Mouse (Mus musculus): Measurements from ENCODE around the gene Psg22. TPM values are rescaled to one million over a fixed set of nuclear protein-coding genes. Genes with fewer than 3 reads are reported as not detected.
"Not testable (repeated sequence)": the region's sequence is repeated elsewhere in the genome, so short reads cannot be mapped to it uniquely, and the experiment has no call there.

Gene Psg22
- total and polyA plus RNA-seq, 2 experiments: 0.04 TPM; not detected in 1

- TF ChIP-seq POLR2A (IDR thresholded peaks at IDR 0.05; ENCODE audit: extremely low read depth, insufficient read depth, low read length): no peak
- no peak for TF ChIP-seq CTCF (IDR thresholded peaks at IDR 0.05; ENCODE audit: low read depth, low read length)
- 67% methylated on average over 4 of the region's 4 CpGs for WGBS
Measured at GRCm38 (mm10) chr7:18715546-18715945, 2.3 kb upstream of the Psg22 start.

GRCm38 (mm10) chr7:18724001-18724400 lies 6.1 kb downstream of the Psg22 start:
- no peak for DNase-seq (ENCODE audit: extremely low read depth, low read depth, low spot score)
- Histone ChIP-seq H3K27ac (replicated peaks; ENCODE audit: insufficient read depth, low read depth, low read length) (no peak overlapping the region), H3K9ac (ENCODE audit: low read depth, low read length) (no peak overlapping the region), H3K4me1 (ENCODE audit: control insufficient read depth, insufficient read depth, low read length) (no peaks in the 10 kb centered on the region), H3K4me3 (ENCODE audit: insufficient read depth, low read depth, low read length) (no peak overlapping the region), H3K36me3 (ENCODE audit: control insufficient read depth, insufficient read depth, low read length) (no peaks in the 10 kb centered on the region), H3K27me3 (ENCODE audit: control insufficient read depth, insufficient read depth, low read length) (no peaks in the 10 kb centered on the region), H3K79me2 (ENCODE audit: control insufficient read depth, insufficient read depth, low read length) (no peaks in the 10 kb centered on the region)
- WGBS: 78% methylated on average over 6 of the region's 6 CpGs
- TF ChIP-seq CTCF (IDR thresholded peaks at IDR 0.05; ENCODE audit: low read depth, low read length) (no peak), POLR2A (IDR thresholded peaks at IDR 0.05; ENCODE audit: extremely low read depth, insufficient read depth, low read length) (no peak)

More at GRCm38 (mm10) chr7:18715546-18715945, 2.3 kb upstream of the Psg22 start:
- no peaks in the 10 kb centered on the region for H3K79me2 ChIP-seq (ENCODE audit: control insufficient read depth, insufficient read depth, low read length)
- H3K4me1 ChIP-seq (ENCODE audit: control insufficient read depth, insufficient read depth, low read length): no peaks in the 10 kb centered on the region
- no peak for DNase-seq (ENCODE audit: extremely low read depth, low read depth, low spot score)
- no peak overlapping the region for H3K4me3 ChIP-seq (ENCODE audit: insufficient read depth, low read depth, low read length)
- no peaks in the 10 kb centered on the region for H3K27me3 ChIP-seq (ENCODE audit: control insufficient read depth, insufficient read depth, low read length)
- H3K27ac ChIP-seq (replicated peaks; ENCODE audit: insufficient read depth, low read depth, low read length): no peak overlapping the region; the same call in 1 of the 2 replicates
- no peaks in the 10 kb centered on the region for H3K36me3 ChIP-seq (ENCODE audit: control insufficient read depth, insufficient read depth, low read length)
- no peak overlapping the region for H3K9ac ChIP-seq (ENCODE audit: low read depth, low read length)

- H3K27ac ChIP-seq (replicated peaks; ENCODE audit: insufficient read depth, low read depth, low read length); H3K27me3 ChIP-seq (ENCODE audit: control insufficient read depth, insufficient read depth, low read length); H3K9ac ChIP-seq (ENCODE audit: low read depth, low read length); H3K79me2 ChIP-seq (ENCODE audit: control insufficient read depth, insufficient read depth, low read length); DNase-seq (ENCODE audit: extremely low read depth, low read depth, low spot score); H3K4me1 ChIP-seq (ENCODE audit: control insufficient read depth, insufficient read depth, low read length); H3K4me3 ChIP-seq (ENCODE audit: insufficient read depth, low read depth, low read length); H3K36me3 ChIP-seq (ENCODE audit: control insufficient read depth, insufficient read depth, low read length): not testable (repeated sequence)
Measured at GRCm38 (mm10) chr7:18725931-18726330, 8.0 kb downstream of the Psg22 start.

GRCm38 (mm10) chr7:18728391-18728790 lies 10.5 kb downstream of the Psg22 start:
- Histone ChIP-seq H3K4me1 (ENCODE audit: control insufficient read depth, insufficient read depth, low read length) (peaks cover 2% of the 10 kb centered on the region; the same call in 1 of the 2 replicates), H3K4me3 (ENCODE audit: insufficient read depth, low read depth, low read length) (no peak overlapping the region), H3K27me3 (ENCODE audit: control insufficient read depth, insufficient read depth, low read length) (no peaks in the 10 kb centered on the region), H3K79me2 (ENCODE audit: control insufficient read depth, insufficient read depth, low read length) (no peaks in the 10 kb centered on the region), H3K27ac (replicated peaks; ENCODE audit: insufficient read depth, low read depth, low read length) (no peak overlapping the region), H3K9ac (ENCODE audit: low read depth, low read length) (no peak overlapping the region), H3K36me3 (ENCODE audit: control insufficient read depth, insufficient read depth, low read length) (no peaks in the 10 kb centered on the region)
- DNase-seq (ENCODE audit: extremely low read depth, low read depth, low spot score): no peak
- WGBS: 82% methylated on average over 1 of the region's 1 CpGs
- TF ChIP-seq CTCF (IDR thresholded peaks at IDR 0.05; ENCODE audit: low read depth, low read length): no peak
- TF ChIP-seq POLR2A (IDR thresholded peaks at IDR 0.05; ENCODE audit: extremely low read depth, insufficient read depth, low read length): no peak

GRCm38 (mm10) chr7:18733111-18733510 lies 15.2 kb downstream of the Psg22 start:
- Histone ChIP-seq H3K4me1 (ENCODE audit: control insufficient read depth, insufficient read depth, low read length) (peaks cover 3% of the 10 kb centered on the region; the same call in 1 of the 2 replicates), H3K4me3 (ENCODE audit: insufficient read depth, low read depth, low read length) (no peak overlapping the region), H3K36me3 (ENCODE audit: control insufficient read depth, insufficient read depth, low read length) (no peaks in the 10 kb centered on the region), H3K27me3 (ENCODE audit: control insufficient read depth, insufficient read depth, low read length) (no peaks in the 10 kb centered on the region), H3K79me2 (ENCODE audit: control insufficient read depth, insufficient read depth, low read length) (no peaks in the 10 kb centered on the region), H3K27ac (replicated peaks; ENCODE audit: insufficient read depth, low read depth, low read length) (no peak overlapping the region), H3K9ac (ENCODE audit: low read depth, low read length) (no peak overlapping the region)
- DNase-seq (ENCODE audit: extremely low read depth, low read depth, low spot score): peak; percentile 35
- TF ChIP-seq POLR2A (IDR thresholded peaks at IDR 0.05; ENCODE audit: extremely low read depth, insufficient read depth, low read length): no peak
- TF ChIP-seq CTCF (IDR thresholded peaks at IDR 0.05; ENCODE audit: low read depth, low read length): no peak

- Histone ChIP-seq H3K4me3 (ENCODE audit: insufficient read depth, low read depth, low read length) (no peak overlapping the region), H3K4me1 (ENCODE audit: control insufficient read depth, insufficient read depth, low read length) (peaks cover 3% of the 10 kb centered on the region; the same call in 1 of the 2 replicates), H3K79me2 (ENCODE audit: control insufficient read depth, insufficient read depth, low read length) (no peaks in the 10 kb centered on the region), H3K9ac (ENCODE audit: low read depth, low read length) (no peak overlapping the region), H3K27me3 (ENCODE audit: control insufficient read depth, insufficient read depth, low read length) (no peaks in the 10 kb centered on the region), H3K27ac (replicated peaks; ENCODE audit: insufficient read depth, low read depth, low read length) (no peak overlapping the region), H3K36me3 (ENCODE audit: control insufficient read depth, insufficient read depth, low read length) (no peaks in the 10 kb centered on the region)
- DNase-seq (ENCODE audit: extremely low read depth, low read depth, low spot score): no peak
- no peak for TF ChIP-seq CTCF (IDR thresholded peaks at IDR 0.05; ENCODE audit: low read depth, low read length)
- no peak for TF ChIP-seq POLR2A (IDR thresholded peaks at IDR 0.05; ENCODE audit: extremely low read depth, insufficient read depth, low read length)
- 90% methylated on average over 1 of the region's 1 CpGs for WGBS
Measured at GRCm38 (mm10) chr7:18734451-18734850, 16.6 kb downstream of the Psg22 start.

Data from liver, adult 2 months (tissue).